Mouse (Mus musculus) right cerebral cortex, adult 2 months (tissue): Measurements from ENCODE around the gene Izumo2.
"Not testable (repeated sequence)": the region's sequence is repeated elsewhere in the genome, so short reads cannot be mapped to it uniquely, and the experiment has no call there.

ENCODE experiments used
- DNase-seq, 2 experiments: peaks; one replicate each; pipeline ENCODE4 v3.0.0; 2021 to 2022; ENCODE audit warnings: low spot score in 2 of 2

Izumo2 gene

GRCm38 (mm10) chr7:44697980-44698379 lies 10.6 kb upstream of the Izumo2 start:
- no peak for DNase-seq

GRCm38 (mm10) chr7:44701921-44702320 lies 6.6 kb upstream of the Izumo2 start:
- DNase-seq = peak; percentile 12 to 41

GRCm38 (mm10) chr7:44702985-44703384 lies 5.6 kb upstream of the Izumo2 start:
- no peak for DNase-seq

- DNase-seq = peak; percentile 16 to 36
Observed at GRCm38 (mm10) chr7:44704363-44704762, 4.2 kb upstream of the Izumo2 start.

- no peak for DNase-seq
Observed at GRCm38 (mm10) chr7:44705086-44705485, 3.5 kb upstream of the Izumo2 start.

GRCm38 (mm10) chr7:44706322-44706721 lies 2.2 kb upstream of the Izumo2 start:
- DNase-seq = no peak

GRCm38 (mm10) chr7:44707169-44707675 lies 1.3 kb upstream of the Izumo2 start:
- no peak for DNase-seq

- not testable (repeated sequence) for DNase-seq
Observed at GRCm38 (mm10) chr7:44708093-44708492, 449 bp upstream of the Izumo2 start.

- no peak for DNase-seq
Observed at GRCm38 (mm10) chr7:44709881-44710280, 1.3 kb downstream of the Izumo2 start.

- no peak for DNase-seq
Observed at GRCm38 (mm10) chr7:44722058-44722457, 13.5 kb downstream of the Izumo2 start.

- peak in 1 of 2 experiments; percentile 18 for DNase-seq
Observed at GRCm38 (mm10) chr7:44724316-44724715, 15.8 kb downstream of the Izumo2 start.

GRCm38 (mm10) chr7:44726343-44726742 lies 17.8 kb downstream of the Izumo2 start:
- DNase-seq = peak in 1 of 2 experiments; percentile 10

- no peak for DNase-seq
Observed at GRCm38 (mm10) chr7:44727151-44727550, 18.6 kb downstream of the Izumo2 start.

- DNase-seq = no peak
Observed at GRCm38 (mm10) chr7:44728082-44728975, 19.8 kb downstream of the Izumo2 start.

GRCm38 (mm10) chr7:44733723-44734122 lies 25.2 kb downstream of the Izumo2 start:
- DNase-seq = no peak

GRCm38 (mm10) chr7:44741361-44741760 lies 32.8 kb downstream of the Izumo2 start:
- DNase-seq = peak; percentile 6 to 22

GRCm38 (mm10) chr7:44744270-44744669 lies 35.7 kb downstream of the Izumo2 start:
- DNase-seq = no peak

- peak; percentile 75 to 83 for DNase-seq
Observed at GRCm38 (mm10) chr7:44745076-44745475, 36.5 kb downstream of the Izumo2 start.

GRCm38 (mm10) chr7:44747115-44747514 lies 38.6 kb downstream of the Izumo2 start:
- DNase-seq = no peak

GRCm38 (mm10) chr7:44748101-44749044 lies 39.8 kb downstream of the Izumo2 start, which contains the start of gene Vrk3:
Gene Vrk3, plus strand, starts transcription at chr7:44748413.
- peak; percentile 93 to 96 for DNase-seq

- not testable (repeated sequence) for DNase-seq
Observed at GRCm38 (mm10) chr7:44750950-44751349, 42.4 kb downstream of the Izumo2 start, which contains the start of gene Zfp473. Gene Zfp473, minus strand, starts transcription at chr7:44751050.

- no peak for DNase-seq
Observed at GRCm38 (mm10) chr7:44757164-44757563, 48.6 kb downstream of the Izumo2 start.
